In genomic region chr9:7903825-7904224, GRCm38 (mm10) we compare ENCODE assay signal across 19 mouse cellular contexts. TPM values are rescaled to one million over a fixed set of nuclear protein-coding genes. Genes with fewer than 3 reads are reported as not detected.
DNase-seq lines count a peak whose midpoint lies in the region; ATAC-seq lines count a peak whose summit lies in the region.
"Had no signal": no experiment of that assay in that cellular context is flagged by ENCODE, and none has a peak within 500 bp of the region (broad histone marks: within the 10 kb centered on the region; RNA-seq: fewer than 3 reads in every experiment).

No protein-coding gene starts in this region.

- ATAC-seq in lung, embryonic 15.5 days (ENCODE audit: borderline replicate concordance, extremely low read depth, low FRiP score, low TSS enrichment): no peak
- ATAC-seq in embryonic facial prominence, embryonic 12.5 days (ENCODE audit: insufficient number of reproducible peaks, insufficient read depth, low FRiP score, low TSS enrichment): peak; percentile 54; the same call in 1 of the 2 replicates
- no peak for ATAC-seq in limb, embryonic 12.5 days (ENCODE audit: insufficient number of reproducible peaks, insufficient read depth, low FRiP score, low TSS enrichment, low read depth)
- no peak for ATAC-seq in forebrain, embryonic 12.5 days (ENCODE audit: low FRiP score)
- ATAC-seq: forebrain, embryonic 15.5 days had no signal

- H3K36me3 ChIP-seq in lung, embryonic 15.5 days: no peaks in the 10 kb centered on the region
- H3K36me3 ChIP-seq in embryonic facial prominence, embryonic 12.5 days: no peaks in the 10 kb centered on the region
- H3K36me3 ChIP-seq in limb, embryonic 12.5 days: no peaks in the 10 kb centered on the region
- no peaks in the 10 kb centered on the region for H3K36me3 ChIP-seq in forebrain, embryonic 12.5 days (replicated peaks)
- H3K36me3 ChIP-seq: embryonic facial prominence, embryonic 13.5 days; forebrain, embryonic 10.5 days; forebrain, embryonic 15.5 days; heart, embryonic 13.5 days; hindbrain, embryonic 15.5 days had no signal

- WGBS in lung, embryonic 15.5 days: 50% methylated on average over 5 of the region's 5 CpGs
- 44% methylated on average over 5 of the region's 5 CpGs for WGBS in embryonic facial prominence, embryonic 12.5 days
- WGBS in limb, embryonic 12.5 days: 37% methylated on average over 5 of the region's 5 CpGs
- WGBS in forebrain, embryonic 12.5 days: 79% methylated on average over 5 of the region's 5 CpGs

- H3K27ac ChIP-seq in lung, embryonic 15.5 days: peak overlapping the region; percentile 63
- peak overlapping the region; percentile 41; the same call in 1 of the 2 replicates for H3K27ac ChIP-seq in embryonic facial prominence, embryonic 12.5 days
- H3K27ac ChIP-seq in limb, embryonic 12.5 days: peak overlapping the region; percentile 37; the same call in 1 of the 2 replicates
- H3K27ac ChIP-seq in forebrain, embryonic 12.5 days: no peak overlapping the region
- H3K27ac ChIP-seq: embryonic facial prominence, embryonic 13.5 days; forebrain, embryonic 10.5 days; forebrain, embryonic 15.5 days; heart, embryonic 13.5 days; hindbrain, embryonic 15.5 days had no signal

- DNase-seq in lung, postnatal 10 days: no peak
- DNase-seq in left cerebral cortex, adult 18-20 months (ENCODE audit: low spot score in 2 of 2): no peak
- DNase-seq: adrenal gland, adult 2 months; adrenal gland, postnatal 25 days; cerebellum, adult 18-20 months; cerebellum, adult 9-11 months; gastrocnemius, postnatal 14 days; heart, postnatal 36 days had no signal

- H3K9me3 ChIP-seq in lung, embryonic 15.5 days: no peaks in the 10 kb centered on the region
- H3K9me3 ChIP-seq in embryonic facial prominence, embryonic 12.5 days: no peaks in the 10 kb centered on the region
- no peaks in the 10 kb centered on the region for H3K9me3 ChIP-seq in limb, embryonic 12.5 days
- H3K9me3 ChIP-seq in forebrain, embryonic 12.5 days: no peaks in the 10 kb centered on the region
- H3K9me3 ChIP-seq: embryonic facial prominence, embryonic 13.5 days; forebrain, embryonic 15.5 days; heart, embryonic 13.5 days; hindbrain, embryonic 15.5 days had no signal

- no peak overlapping the region for H3K4me2 ChIP-seq in lung, embryonic 15.5 days
- H3K4me2 ChIP-seq in embryonic facial prominence, embryonic 12.5 days (replicated peaks): no peak overlapping the region
- H3K4me2 ChIP-seq in limb, embryonic 12.5 days: no peak overlapping the region
- H3K4me2 ChIP-seq in forebrain, embryonic 12.5 days: no peak overlapping the region
- H3K4me2 ChIP-seq: embryonic facial prominence, embryonic 13.5 days; forebrain, embryonic 15.5 days; heart, embryonic 13.5 days; hindbrain, embryonic 15.5 days had no signal

- H3K4me1 ChIP-seq in lung, embryonic 15.5 days: peaks cover 8% of the 10 kb centered on the region; the same call in 1 of the 2 replicates
- peaks cover 17% of the 10 kb centered on the region; the same call in 1 of the 2 replicates for H3K4me1 ChIP-seq in embryonic facial prominence, embryonic 12.5 days
- peaks cover 24% of the 10 kb centered on the region for H3K4me1 ChIP-seq in limb, embryonic 12.5 days (replicated peaks)
- H3K4me1 ChIP-seq in forebrain, embryonic 12.5 days: no peaks in the 10 kb centered on the region
- H3K4me1 ChIP-seq: forebrain, embryonic 15.5 days had no signal

- no peak overlapping the region for H3K4me3 ChIP-seq in lung, embryonic 15.5 days
- H3K4me3 ChIP-seq in embryonic facial prominence, embryonic 12.5 days: no peak overlapping the region
- no peak overlapping the region for H3K4me3 ChIP-seq in limb, embryonic 12.5 days (replicated peaks)
- no peak overlapping the region for H3K4me3 ChIP-seq in forebrain, embryonic 12.5 days (replicated peaks)
- H3K4me3 ChIP-seq: embryonic facial prominence, embryonic 13.5 days; erythroblast, embryonic 14.5 days; forebrain, embryonic 10.5 days; forebrain, embryonic 15.5 days; heart, embryonic 13.5 days; hindbrain, embryonic 15.5 days had no signal

- no peak overlapping the region for H3K9ac ChIP-seq in lung, embryonic 15.5 days
- H3K9ac ChIP-seq in embryonic facial prominence, embryonic 12.5 days: no peak overlapping the region
- no peak overlapping the region for H3K9ac ChIP-seq in limb, embryonic 12.5 days (replicated peaks)
- no peak overlapping the region for H3K9ac ChIP-seq in forebrain, embryonic 12.5 days
- H3K9ac ChIP-seq: embryonic facial prominence, embryonic 13.5 days; forebrain, embryonic 15.5 days; heart, embryonic 13.5 days; hindbrain, embryonic 15.5 days had no signal

- no peaks in the 10 kb centered on the region for H3K27me3 ChIP-seq in lung, embryonic 15.5 days
- H3K27me3 ChIP-seq in embryonic facial prominence, embryonic 12.5 days: no peaks in the 10 kb centered on the region
- H3K27me3 ChIP-seq in limb, embryonic 12.5 days: no peaks in the 10 kb centered on the region
- no peaks in the 10 kb centered on the region for H3K27me3 ChIP-seq in forebrain, embryonic 12.5 days
- H3K27me3 ChIP-seq: CH12.LX; embryonic facial prominence, embryonic 13.5 days; forebrain, embryonic 15.5 days; heart, embryonic 13.5 days; hindbrain, embryonic 15.5 days had no signal

RNA-seq across cellular contexts. Expression of gene Birc3, which starts 30.8 kb away (rescaled TPM):
- 6.7 and 9.4 TPM in 2 replicates for polyA plus RNA-seq in lung, embryonic 15.5 days (2015; fragmentation: Nextera tagmentation; extraction: Ambion mirVana)
- 8.7 and 8.8 TPM in 2 replicates for polyA plus RNA-seq in embryonic facial prominence, embryonic 12.5 days (2016; fragmentation: Nextera tagmentation; extraction: Ambion mirVana)
- polyA plus RNA-seq in limb, embryonic 12.5 days (2016; fragmentation: Nextera tagmentation; extraction: Ambion mirVana): 6.8 and 7.9 TPM in 2 replicates
- polyA plus RNA-seq in forebrain, embryonic 12.5 days (2016; fragmentation: Nextera tagmentation; extraction: Ambion mirVana): 1.9 and 3.7 TPM in 2 replicates
- total RNA-seq in left cerebral cortex, adult 18-20 months (2021): 1 to 10 TPM; 2.0 to 2.7 TPM
